Mouse (Mus musculus) cerebellum, adult 11-12 months (tissue): ENCODE measurements around the gene Nbl1.

ENCODE experiments used
- DNase-seq: peaks from one replicate; pipeline ENCODE4 v3.0.0; 2022

The Nbl1 gene

GRCm38 (mm10) chr4:139096201-139096600 lies 3.4 kb upstream of the Nbl1 start:
- no peak for DNase-seq

- no peak for DNase-seq
Measured at GRCm38 (mm10) chr4:139095406-139095805, 2.6 kb upstream of the Nbl1 start.

GRCm38 (mm10) chr4:139093196-139093530 lies 370 bp upstream of the Nbl1 start:
- no peak for DNase-seq

GRCm38 (mm10) chr4:139091478-139092355 lies 1.1 kb downstream of the Nbl1 start:
- no peak for DNase-seq

- DNase-seq: no peak
Measured at GRCm38 (mm10) chr4:139091066-139091465, 1.7 kb downstream of the Nbl1 start.

DNA sequence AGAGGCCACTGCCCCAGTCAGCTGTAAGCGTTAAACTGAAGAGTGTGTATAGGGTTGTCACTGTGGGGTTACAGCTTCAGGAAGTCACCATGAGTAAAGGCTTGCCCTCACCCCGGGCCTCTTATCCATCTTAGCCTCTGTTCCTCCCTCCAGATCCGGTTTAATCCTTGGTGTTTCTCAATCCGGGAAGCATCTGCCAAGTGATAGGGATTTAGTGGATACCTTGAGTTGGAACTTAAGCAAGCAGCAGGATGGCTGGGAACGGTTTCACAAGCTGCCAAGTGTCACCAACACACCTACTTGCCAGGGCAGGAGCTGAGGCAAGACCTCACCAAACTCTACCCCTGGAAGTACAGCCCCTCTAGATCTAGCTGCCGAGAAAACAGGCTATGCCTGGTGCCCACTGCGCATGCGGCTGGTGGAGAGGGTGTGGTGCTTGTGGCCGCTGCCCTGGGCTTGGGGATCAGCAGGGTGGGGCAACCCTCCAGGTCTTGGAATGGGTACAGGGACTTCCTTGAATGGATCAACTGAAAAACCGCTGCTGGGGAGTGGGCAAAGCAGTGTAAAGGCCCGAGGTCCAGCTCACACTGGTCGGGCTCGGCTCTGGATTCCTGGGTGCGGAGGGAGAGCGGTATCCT lies 2.4 kb downstream of the Nbl1 start:
- no peak for DNase-seq

DNA sequence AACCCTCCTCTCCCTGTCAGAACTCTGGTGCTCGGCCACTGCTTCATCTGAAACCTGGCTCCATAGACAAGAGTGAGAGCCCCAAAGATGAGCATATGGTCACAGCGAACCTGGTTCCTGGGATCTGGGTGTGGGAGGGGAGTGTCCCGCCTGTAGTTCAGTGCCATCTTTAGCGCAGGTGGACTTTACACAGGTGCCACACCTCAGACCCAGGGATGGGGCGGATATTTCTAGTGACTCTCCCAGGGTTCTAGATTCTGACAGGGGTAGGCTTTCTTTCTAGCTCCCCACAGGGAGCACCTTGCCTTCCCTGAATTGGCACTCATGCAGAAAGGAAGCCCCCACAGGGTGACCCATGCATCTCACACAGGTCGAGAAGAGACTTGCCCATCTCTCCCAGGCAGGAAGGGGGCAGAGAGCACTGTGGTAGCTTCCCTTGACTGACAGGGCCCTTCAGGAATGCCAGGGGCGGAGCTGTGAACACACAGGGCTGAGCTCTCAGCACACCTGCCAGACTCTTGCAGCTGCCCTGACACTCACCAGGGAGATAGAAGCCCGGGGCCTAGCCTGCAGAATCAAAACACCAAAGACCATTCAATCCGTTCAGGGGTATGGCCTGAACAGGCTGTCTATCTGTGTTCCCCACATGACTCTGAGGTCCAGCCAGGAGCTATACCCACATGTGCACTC lies 3.7 kb downstream of the Nbl1 start:
- DNase-seq: no peak

GRCm38 (mm10) chr4:139086984-139087383 lies 5.8 kb downstream of the Nbl1 start:
- DNase-seq: no peak

DNA sequence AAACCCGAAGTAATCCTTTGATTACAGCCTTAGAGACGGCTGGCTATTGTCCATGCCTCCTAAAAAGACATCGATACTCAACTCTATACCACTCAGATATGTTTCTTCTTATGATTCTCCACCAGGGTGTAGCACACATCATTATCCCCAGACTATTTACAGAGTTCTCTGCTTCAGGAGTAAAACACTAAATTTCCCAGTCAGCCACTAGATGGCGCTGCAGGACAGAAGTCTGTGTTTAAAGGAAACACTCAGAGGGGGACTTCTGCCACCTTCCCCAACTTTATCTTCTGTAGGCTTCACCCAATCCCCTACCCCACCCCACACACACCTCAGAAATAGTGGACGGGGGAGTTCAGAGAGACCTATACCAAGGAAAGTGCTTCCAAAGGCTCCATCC lies 6.8 kb downstream of the Nbl1 start:
- peak; percentile 57 for DNase-seq

GRCm38 (mm10) chr4:139085337-139085736 lies 7.5 kb downstream of the Nbl1 start:
- DNase-seq: no peak

GRCm38 (mm10) chr4:139082790-139083564 lies 9.8 kb downstream of the Nbl1 start:
- no peak for DNase-seq

DNA sequence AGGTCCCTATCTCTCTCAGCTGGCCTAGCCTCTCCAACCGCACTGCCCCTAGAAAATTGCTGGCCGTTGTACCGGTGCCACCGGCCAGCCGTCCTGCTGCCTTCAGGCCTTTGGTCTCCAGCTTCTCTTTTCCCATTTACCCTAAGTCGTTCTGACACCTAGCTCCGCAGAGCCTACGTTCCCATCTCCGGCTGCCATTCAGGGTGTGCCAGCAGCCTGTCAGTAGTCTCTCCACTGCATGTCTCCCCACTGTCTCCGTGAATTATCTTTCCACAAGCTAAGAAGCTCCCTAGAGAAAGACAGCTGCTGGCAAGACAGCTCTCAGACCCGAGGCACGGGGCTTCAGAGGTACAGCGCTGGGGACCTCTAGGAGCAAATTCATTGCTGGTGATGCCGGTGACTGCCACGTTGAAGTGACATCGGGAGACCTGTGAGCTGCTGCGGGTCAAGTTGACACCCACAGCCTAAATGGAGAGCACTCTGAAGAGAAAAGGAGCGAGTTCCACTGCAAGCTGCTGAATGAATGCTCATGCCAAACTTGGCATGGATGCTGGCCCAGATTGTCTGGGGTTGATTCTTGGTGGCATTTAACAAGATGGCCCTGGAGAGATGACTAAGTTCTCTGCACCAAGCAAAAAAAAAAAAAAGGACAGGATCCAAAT lies 11.4 kb downstream of the Nbl1 start:
- peak; percentile 41 for DNase-seq

DNA sequence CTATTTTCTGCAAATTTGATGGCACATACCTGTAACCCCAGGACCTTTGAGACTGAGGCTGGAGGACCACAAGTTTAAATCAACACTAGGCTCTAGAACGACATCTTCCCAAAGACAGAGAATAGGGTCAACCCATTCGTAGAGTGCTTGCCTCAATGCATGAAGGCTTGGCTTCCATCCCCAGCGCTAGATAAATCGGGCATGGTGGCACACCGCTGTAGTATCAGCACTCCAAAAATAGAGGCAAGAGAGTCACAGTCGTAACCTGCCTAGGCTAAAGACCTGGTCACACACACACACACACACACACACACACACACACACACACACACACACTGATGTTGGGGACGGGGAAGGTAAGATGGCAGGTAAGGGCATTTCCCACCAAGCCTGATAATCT lies 12.5 kb downstream of the Nbl1 start:
- no peak for DNase-seq

DNA sequence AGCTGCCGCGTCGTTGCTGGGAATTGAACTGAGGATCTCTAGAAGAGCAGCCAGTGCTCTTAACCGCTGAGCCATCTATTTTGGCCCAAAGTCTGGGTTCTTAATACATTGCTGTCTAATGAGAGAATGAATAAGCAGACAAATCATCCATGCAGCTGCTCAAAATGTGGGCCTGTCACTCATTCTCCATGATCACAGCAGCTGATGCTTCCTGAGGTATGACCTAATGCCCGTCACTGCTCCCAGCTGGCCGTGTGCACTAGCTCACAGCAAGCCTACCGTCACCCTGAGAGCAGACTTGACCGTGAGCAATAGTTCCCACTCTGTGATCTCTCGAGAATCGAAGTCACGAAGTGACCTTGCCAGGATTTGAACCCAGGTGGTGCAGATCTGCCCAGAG lies 13.4 kb downstream of the Nbl1 start:
- no peak for DNase-seq

- DNase-seq: no peak
Measured at GRCm38 (mm10) chr4:139078726-139079125, 14.1 kb downstream of the Nbl1 start.

DNA sequence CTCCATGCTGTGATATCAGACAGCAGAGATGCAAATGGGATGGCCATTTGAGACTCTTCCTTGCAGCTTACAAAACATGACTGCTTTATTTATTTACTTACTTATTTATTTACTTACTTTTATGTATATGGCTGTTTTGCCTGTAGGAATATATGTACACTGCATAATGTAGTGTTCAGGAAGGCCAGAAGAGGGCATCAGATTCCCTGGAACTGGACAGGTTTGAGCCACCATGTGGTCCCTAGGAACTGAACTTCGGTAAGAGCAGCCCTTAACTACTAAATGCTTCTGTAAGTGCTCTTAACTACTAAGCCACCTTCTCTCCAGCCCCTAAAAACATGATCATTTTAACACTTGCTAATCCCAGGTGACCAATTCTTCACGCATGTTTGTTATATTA lies 14.5 kb downstream of the Nbl1 start:
- no peak for DNase-seq

GRCm38 (mm10) chr4:139075915-139076314 lies 16.9 kb downstream of the Nbl1 start:
- no peak for DNase-seq

- no peak for DNase-seq
Measured at GRCm38 (mm10) chr4:139075041-139075711, 17.6 kb downstream of the Nbl1 start, which contains the start of gene Htr6. Htr6 (minus strand) TSS chr4:139075570.

DNA sequence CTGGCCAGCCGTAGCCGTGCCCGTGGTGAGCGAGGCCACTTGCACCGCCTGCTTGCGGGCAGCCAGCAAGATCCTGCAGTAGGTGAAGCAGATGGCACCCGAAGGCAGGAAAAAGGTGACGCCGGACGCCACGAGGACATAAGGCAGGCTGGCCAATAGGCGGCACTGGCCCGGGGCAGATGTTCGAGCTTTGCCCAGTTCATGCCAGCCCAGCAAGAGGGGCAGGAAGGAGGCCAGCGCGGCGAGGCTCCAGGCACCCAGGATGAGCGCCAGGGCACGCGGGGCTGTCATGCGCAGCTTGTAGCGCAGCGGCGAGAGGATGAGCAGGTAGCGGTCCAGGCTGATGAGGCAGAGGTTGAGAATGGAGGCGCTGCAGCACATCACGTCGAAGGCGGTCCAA lies 18.7 kb downstream of the Nbl1 start:
- no peak for DNase-seq

DNA sequence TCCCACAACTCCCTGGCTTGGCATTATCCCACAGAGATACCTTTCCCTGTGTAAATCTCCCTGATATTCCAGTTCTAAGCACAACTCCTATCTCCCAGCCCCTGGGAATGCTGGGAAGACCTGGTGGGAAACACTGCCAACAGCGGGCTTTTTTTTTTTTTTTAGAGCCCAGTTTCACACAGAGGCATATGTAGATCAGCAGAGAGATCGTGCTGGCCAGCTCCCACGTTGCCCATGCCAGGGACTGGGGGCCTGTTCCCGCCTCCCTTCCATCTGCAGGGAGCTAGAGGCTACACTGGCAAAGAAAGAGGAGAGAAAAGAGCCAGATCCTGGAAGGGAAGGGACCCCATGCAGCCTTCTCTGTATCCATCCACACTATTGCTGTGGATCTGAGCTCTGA lies 24.5 kb downstream of the Nbl1 start:
- DNase-seq: no peak

DNA sequence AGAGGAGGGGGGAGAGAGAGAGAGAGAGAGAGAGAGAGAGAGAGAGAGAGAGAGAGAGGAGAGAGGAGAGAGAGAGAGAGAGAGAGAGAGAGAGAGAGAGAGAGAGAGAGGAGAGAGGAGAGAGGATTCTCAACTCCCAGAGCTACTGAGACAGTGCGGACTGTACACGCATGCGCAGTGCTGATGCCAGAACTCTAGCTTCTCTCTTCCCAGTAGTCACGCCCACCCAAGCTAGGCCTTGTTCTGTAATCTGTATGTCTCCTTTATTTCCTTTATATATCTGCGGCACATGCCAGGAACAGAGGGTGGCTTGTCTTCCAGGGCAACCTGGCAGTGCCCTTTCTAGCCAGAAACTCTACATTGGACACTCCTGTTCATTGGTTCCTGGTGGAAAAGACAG lies 28.0 kb downstream of the Nbl1 start:
- no peak for DNase-seq

GRCm38 (mm10) chr4:139059569-139059968 lies 33.2 kb downstream of the Nbl1 start:
- no peak for DNase-seq
